Mouse (Mus musculus) forebrain, postnatal 0 days (tissue): Measurements from ENCODE around the gene Plxnb2. TPM values are rescaled to one million over a fixed set of nuclear protein-coding genes. Genes with fewer than 3 reads are reported as not detected.
A peak's percentile ranks its signal among the peaks of the same experiment; 100 is the strongest.

ENCODE experiments used
- ATAC-seq: fragments of 200-750 bp; cut with Nextera tagmentation; 2 replicates; pipeline ENCODE4 v1.8.0; 2017; ENCODE audit warnings: mild to moderate bottlenecking, moderate library complexity
- DNase-seq: peaks from one replicate; pipeline ENCODE4 v3.0.0-alpha.2; 2015
- H3K27ac ChIP-seq: fragments of 300-500 bp; sonication (generic); 2 replicates; pipeline ENCODE4 v1.5.1; 2014; ENCODE audit warnings: low read depth, mild to moderate bottlenecking, antibody characterized with exemption, low read length, moderate library complexity, mixed read lengths
- H3K27me3 ChIP-seq: fragments of 300-500 bp; sonication (generic); 2 replicates; pipeline ENCODE4 v1.6.1; 2014; ENCODE audit warnings: mild to moderate bottlenecking, low read length, mixed read lengths; ENCODE audit not compliant: insufficient read depth
- H3K36me3 ChIP-seq: fragments of 300-500 bp; sonication (generic); 2 replicates; pipeline ENCODE4 v1.6.1; 2014; ENCODE audit warnings: mild to moderate bottlenecking, moderate library complexity; ENCODE audit not compliant: insufficient read depth
- H3K4me1 ChIP-seq: fragments of 300-500 bp; sonication (generic); 2 replicates; pipeline ENCODE4 v1.6.1; 2014; ENCODE audit warnings: antibody characterized with exemption; ENCODE audit not compliant: insufficient read depth
- H3K4me2 ChIP-seq: fragments of 300-500 bp; sonication (generic); 2 replicates; pipeline ENCODE4 v1.6.1; 2014; ENCODE audit warnings: low read depth, mild to moderate bottlenecking, moderate library complexity
- H3K4me3 ChIP-seq: fragments of 300-500 bp; sonication (generic); 2 replicates; pipeline ENCODE4 v1.5.1; 2014; ENCODE audit warnings: low read depth, low read length, mixed read lengths
- H3K9ac ChIP-seq: fragments of 300-500 bp; sonication (generic); 2 replicates; pipeline ENCODE4 v1.6.1; 2014; ENCODE audit warnings: mild to moderate bottlenecking
- H3K9me3 ChIP-seq: fragments of 300-500 bp; sonication (generic); 2 replicates; pipeline ENCODE4 v1.6.1; 2016; ENCODE audit warnings: low read length
- CTCF ChIP-seq: sonication (generic); IDR thresholded peaks from 2 replicates; pipeline ENCODE4 v1.5.1; 2016; ENCODE audit warnings: antibody characterized with exemption, control low read depth, low read depth
- WGBS: fragments of 180-500 bp; shearing (Covaris S2); extraction: QIAGEN DNeasy Blood & Tissue Kit; methylation state at CpG from one replicate; pipeline ENCODE4 v1.1.7; 2014; 5-methylcytosine and 5-hydroxymethylcytosine counted together
- polyA plus RNA-seq: library from polyadenylated mRNA; unstranded; fragments of >200 nt; fragmentation: Nextera tagmentation; extraction: Ambion mirVana; gene quantifications from 2 replicates; pipeline ENCODE4 v1.2.1, GENCODE M21; 2015
- total RNA-seq: library from RNA; depleted of rRNA; stranded (reverse); fragments of >200 nt; gene quantifications from 2 replicates; pipeline ENCODE4 v1.2.3, GENCODE M21; 2014; rRNA removed

The Plxnb2 gene
- 126 and 138 TPM in 2 replicates for total RNA-seq
- 45.2 and 52.8 TPM in 2 replicates for polyA plus RNA-seq

DNA sequence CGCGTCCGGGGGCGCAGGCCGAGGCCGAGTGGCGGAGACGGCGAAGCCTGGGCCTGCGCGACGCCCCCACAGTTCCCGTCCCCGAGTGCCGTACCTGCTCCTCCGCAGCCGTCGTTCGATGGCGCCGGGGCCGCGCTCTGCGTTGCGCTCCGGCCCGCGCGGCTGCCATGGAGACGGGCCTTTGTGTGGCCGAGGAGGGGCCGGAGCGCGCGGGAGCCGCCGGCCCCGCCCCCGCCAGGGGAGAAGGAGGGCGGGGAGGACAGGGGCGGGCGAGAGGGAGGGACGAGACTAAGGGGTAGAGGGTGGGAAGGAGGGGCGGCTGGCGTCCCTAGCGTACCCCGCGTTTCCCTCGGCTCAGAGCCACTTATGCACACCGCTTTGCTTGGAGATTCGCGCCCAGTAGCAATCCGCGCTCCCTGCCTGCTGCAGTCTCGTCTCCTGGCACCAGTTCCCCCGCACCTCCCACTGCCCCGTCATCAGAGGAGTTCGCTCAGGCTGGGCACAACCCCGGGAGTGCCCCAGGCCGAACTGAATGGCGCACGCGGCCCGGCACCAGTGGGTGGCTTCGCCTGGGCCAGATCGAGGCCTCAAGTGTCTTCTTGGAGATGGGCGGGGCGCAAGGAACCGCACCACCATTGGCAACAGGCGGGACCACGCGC is at the start of gene Plxnb2:
Gene Plxnb2 (minus strand): TSS at position 218 of the 659 bp plus-strand sequence.
- DNase-seq: peak; percentile 92
- H3K4me2 ChIP-seq: peak within 1 kb of the TSS; percentile 86
- peaks cover 7% of the 10 kb centered on the region; the same call in 1 of the 2 replicates for H3K36me3 ChIP-seq
- no peaks in the 10 kb centered on the region for H3K27me3 ChIP-seq
- H3K4me3 ChIP-seq: peak within 1 kb of the TSS; percentile 51
- H3K9ac ChIP-seq: peak within 1 kb of the TSS; percentile 80
- TF ChIP-seq CTCF: no peak; the same call in 1 of the 2 replicates
- 2% methylated on average over 61 of the region's 72 CpGs for WGBS
- no peaks in the 10 kb centered on the region for H3K9me3 ChIP-seq
- peak; percentile 90 for ATAC-seq
- peaks cover 31% of the 10 kb centered on the region for H3K4me1 ChIP-seq
- H3K27ac ChIP-seq: peak within 1 kb of the TSS; percentile 90

DNA sequence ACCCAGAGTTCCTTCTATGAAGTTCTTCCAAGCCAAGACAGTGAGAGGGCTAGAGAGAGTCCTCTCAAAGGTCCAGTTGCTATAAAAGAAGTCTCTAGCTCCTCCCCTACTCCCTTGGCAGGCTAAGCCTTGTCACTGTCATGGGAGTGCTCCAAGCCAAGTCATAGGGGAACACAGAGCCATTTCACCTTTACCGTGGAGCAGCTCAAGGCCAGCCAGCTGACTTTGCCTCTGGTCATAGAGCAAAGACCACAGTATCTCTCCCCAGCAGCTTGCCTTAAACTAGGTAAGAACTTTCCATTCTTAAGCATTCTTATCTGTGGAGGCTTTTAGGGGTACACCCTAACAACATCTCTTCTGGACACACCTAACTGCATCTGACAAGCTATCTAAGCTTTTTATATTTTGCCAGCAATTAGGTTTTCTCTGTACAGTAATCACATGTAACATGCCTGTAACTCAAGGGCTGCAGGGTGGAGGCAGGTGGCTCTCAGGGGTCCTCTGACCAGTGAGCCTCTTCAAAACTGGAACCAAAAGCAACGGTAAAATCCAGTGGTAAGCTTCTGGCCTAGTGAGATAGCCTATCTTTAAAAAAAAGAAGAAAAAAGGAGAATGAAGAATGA is 35.1 kb upstream of the Plxnb2 start:
- no peak for ATAC-seq

DNA sequence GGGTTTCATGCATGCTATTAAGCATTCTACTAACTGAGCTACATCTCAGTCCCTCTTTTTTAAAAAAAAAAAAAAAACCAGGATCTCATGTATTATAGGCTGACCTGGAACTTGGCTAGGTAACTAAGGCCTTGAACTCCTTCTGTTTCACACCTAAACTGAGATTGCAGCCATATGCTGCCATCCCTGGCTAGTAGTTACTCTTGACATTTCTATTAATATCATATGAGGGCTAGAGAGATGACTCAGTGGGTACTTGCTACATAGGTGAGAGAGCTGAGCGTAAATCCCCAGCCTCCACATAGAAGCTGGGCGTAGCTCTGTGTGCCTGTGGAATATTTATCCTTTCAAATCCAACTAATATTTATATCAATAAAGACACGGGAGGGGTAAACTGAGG is 34.4 kb upstream of the Plxnb2 start:
- no peak overlapping the region for H3K4me2 ChIP-seq
- no peaks in the 10 kb centered on the region for H3K36me3 ChIP-seq
- ATAC-seq (no peak), DNase-seq (no peak)
- TF ChIP-seq CTCF: no peak
- over 99% methylated on average over 3 of the region's 3 CpGs for WGBS
- H3K9ac ChIP-seq: no peak overlapping the region
- no peak overlapping the region for H3K27ac ChIP-seq
- H3K4me3 ChIP-seq: no peak overlapping the region
- peaks cover 15% of the 10 kb centered on the region for H3K4me1 ChIP-seq
- H3K9me3 ChIP-seq: no peaks in the 10 kb centered on the region
- H3K27me3 ChIP-seq: no peaks in the 10 kb centered on the region

More for the DNA sequence above, 35.1 kb upstream of the Plxnb2 start:
- Histone ChIP-seq H3K4me3 (no peak overlapping the region), H3K4me2 (no peak overlapping the region), H3K9ac (no peak overlapping the region), H3K9me3 (no peaks in the 10 kb centered on the region), H3K36me3 (no peaks in the 10 kb centered on the region), H3K27ac (no peak overlapping the region), H3K27me3 (no peaks in the 10 kb centered on the region), H3K4me1 (peaks cover 15% of the 10 kb centered on the region)
- no peak for DNase-seq
- 83% methylated on average over 2 of the region's 2 CpGs for WGBS
- no peak for TF ChIP-seq CTCF

DNA sequence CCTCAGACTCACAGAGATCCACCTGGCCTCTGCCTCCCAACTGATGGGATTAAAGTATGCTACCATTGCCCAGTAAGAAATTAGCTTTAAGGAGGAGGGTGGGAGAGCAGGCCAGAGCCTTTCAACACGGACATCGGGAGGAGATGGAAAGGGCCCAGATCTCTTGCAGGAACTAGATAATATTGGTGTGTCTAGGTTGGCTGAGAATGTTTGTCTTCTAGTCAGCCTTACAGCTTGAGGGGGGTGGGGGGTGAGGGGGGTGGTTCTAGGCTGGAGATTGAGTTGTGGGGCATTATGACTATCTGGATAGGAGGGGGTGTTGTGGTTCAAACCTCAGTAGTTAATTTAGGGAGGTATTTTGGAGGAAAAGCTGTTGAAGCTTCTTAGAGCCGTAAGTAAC is 32.9 kb upstream of the Plxnb2 start:
- WGBS: 88% methylated on average over 3 of the region's 3 CpGs
- H3K4me3 ChIP-seq: no peak overlapping the region

DNA sequence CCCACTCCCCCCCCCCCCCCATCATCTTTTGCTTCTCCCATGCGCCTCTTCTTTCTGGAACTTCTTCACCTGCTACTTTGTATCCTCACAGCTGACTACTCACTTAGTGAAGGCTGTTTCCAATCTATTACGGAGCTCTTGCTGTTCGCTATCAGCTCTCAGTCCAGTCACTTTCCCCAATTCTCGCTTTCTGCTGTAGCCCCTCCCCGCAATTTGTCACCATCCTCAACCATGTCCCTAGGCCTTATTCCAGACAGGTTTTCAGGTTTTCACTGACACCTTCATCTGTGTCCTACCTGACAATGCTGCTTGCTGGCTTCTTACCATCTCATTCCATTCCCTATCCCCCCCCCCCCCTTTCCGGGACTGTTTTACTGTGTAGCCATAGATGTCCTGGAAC is 31.9 kb upstream of the Plxnb2 start:
- WGBS: 48% methylated on average over 6 of the region's 6 CpGs
- H3K4me2 ChIP-seq: peak overlapping the region; percentile 70
- DNase-seq (no peak), ATAC-seq (no peak)
- H3K36me3 ChIP-seq: no peaks in the 10 kb centered on the region
- H3K4me1 ChIP-seq: peaks cover 15% of the 10 kb centered on the region
- H3K4me3 ChIP-seq: peak overlapping the region; percentile 70
- no peak for TF ChIP-seq CTCF
- no peaks in the 10 kb centered on the region for H3K9me3 ChIP-seq
- peak overlapping the region; percentile 84 for H3K27ac ChIP-seq
- H3K9ac ChIP-seq: peak overlapping the region; percentile 83
- no peaks in the 10 kb centered on the region for H3K27me3 ChIP-seq

More for the DNA sequence above, 32.9 kb upstream of the Plxnb2 start:
- Histone ChIP-seq H3K36me3 (no peaks in the 10 kb centered on the region), H3K9me3 (no peaks in the 10 kb centered on the region), H3K4me2 (peak overlapping the region; percentile 27), H3K27ac (no peak overlapping the region; the same call in 1 of the 2 replicates), H3K27me3 (no peaks in the 10 kb centered on the region), H3K4me1 (peaks cover 15% of the 10 kb centered on the region), H3K9ac (no peak overlapping the region)
- no peak for TF ChIP-seq CTCF
- DNase-seq (no peak), ATAC-seq (no peak)

DNA sequence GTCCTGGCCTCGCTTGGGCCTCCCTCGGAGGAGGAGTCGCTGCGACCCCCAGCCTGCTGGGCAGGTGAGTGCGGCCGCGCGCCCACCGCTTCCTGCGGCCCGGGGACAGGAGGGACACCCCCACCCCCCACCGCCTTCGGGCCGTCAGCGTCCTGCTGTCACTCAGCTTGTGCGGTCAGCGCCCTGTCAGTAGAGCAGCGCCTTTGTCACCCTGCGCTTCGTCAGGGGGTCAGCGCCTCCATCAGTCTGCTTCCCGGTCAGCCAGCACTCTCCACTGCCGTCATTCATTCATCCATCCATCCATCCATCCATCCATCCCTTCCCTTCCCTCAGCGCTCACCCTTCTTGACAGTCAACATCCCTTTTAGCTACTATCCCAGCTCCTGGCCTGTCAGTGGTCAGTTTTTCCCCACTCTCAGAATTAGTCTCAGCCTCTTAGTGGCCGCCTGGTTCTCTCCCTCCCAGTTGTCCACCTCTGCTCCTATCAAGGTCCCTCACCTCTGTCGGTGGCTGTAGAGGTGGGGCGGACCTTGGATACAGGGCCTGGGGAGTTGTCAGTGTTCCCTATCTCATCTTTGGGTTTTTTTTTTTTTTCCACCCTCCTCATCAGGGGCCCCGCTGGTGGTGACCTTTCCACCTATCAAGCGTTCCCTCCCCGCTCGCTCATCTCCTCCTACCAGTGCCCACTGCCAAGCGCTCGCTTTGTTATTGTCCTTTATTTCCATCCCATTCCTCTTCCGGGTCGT is 31.3 kb upstream of the Plxnb2 start:
- Histone ChIP-seq H3K9ac (peak overlapping the region; percentile 83), H3K9me3 (no peaks in the 10 kb centered on the region), H3K4me2 (peak overlapping the region; percentile 70), H3K27ac (peak overlapping the region; percentile 84), H3K36me3 (no peaks in the 10 kb centered on the region), H3K4me1 (peaks cover 15% of the 10 kb centered on the region), H3K4me3 (peak overlapping the region; percentile 70), H3K27me3 (no peaks in the 10 kb centered on the region)
- ATAC-seq: peak; percentile 28
- no peak for DNase-seq
- no peak for TF ChIP-seq CTCF
- under 1% methylated on average over 31 of the region's 35 CpGs for WGBS
